Mouse (Mus musculus) naive thymus-derived CD4-positive, alpha-beta T cell, adult 2 months (primary cell): ENCODE results near the gene March2.

ENCODE experiments used
- DNase-seq: peaks from one replicate; pipeline ENCODE4 v3.0.0-alpha.2; 2011; ENCODE audit warnings: low read depth

The March2 gene

GRCm38 (mm10) chr17:33637038-33637437, 81.4 kb downstream of the March2 start:
- no peak for DNase-seq
